Mouse (Mus musculus): ENCODE data around the gene Dbn1. TPM values are rescaled to one million over a fixed set of nuclear protein-coding genes. Genes with fewer than 3 reads are reported as not detected.

Gene Dbn1
- polyA plus RNA-seq, 1 experiment from 2014 or later = 43.0 TPM

- H3K4me1 ChIP-seq (ENCODE audit: insufficient read depth, low read depth, low read length) = peaks cover 6% of the 10 kb centered on the region; the same call in 1 of the 2 replicates
- ATAC-seq (no peak), DNase-seq (ENCODE audit: low spot score) (no peak)
- H3K27ac ChIP-seq (ENCODE audit: low read length) = no peak overlapping the region
- H3K4me3 ChIP-seq (ENCODE audit: low read depth, low read length) = no peak overlapping the region
- no peak overlapping the region for H3K9ac ChIP-seq (replicated peaks; ENCODE audit: low read depth)
- TF ChIP-seq CTCF (IDR thresholded peaks at IDR 0.05) (no peak), EP300 (IDR thresholded peaks at IDR 0.05) (no peak)
- H3K36me3 ChIP-seq (ENCODE audit: insufficient read depth, low read length) = no peaks in the 10 kb centered on the region
- WGBS = 40% methylated on average over 15 of the region's 15 CpGs
- H3K4me2 ChIP-seq (replicated peaks; ENCODE audit: low read depth, low read length) = no peak overlapping the region
- H3K9me3 ChIP-seq (ENCODE audit: low read length) = no peaks in the 10 kb centered on the region
- H3K27me3 ChIP-seq (replicated peaks; ENCODE audit: insufficient read depth, low read length) = peaks cover 9% of the 10 kb centered on the region
Measured at GRCm38 (mm10) chr13:55483593-55483992, 4.3 kb downstream of the Dbn1 start.

- H3K27ac ChIP-seq (ENCODE audit: low read length) = no peak overlapping the region
- no peaks in the 10 kb centered on the region for H3K36me3 ChIP-seq (ENCODE audit: insufficient read depth, low read length)
- ATAC-seq = peak; percentile 11
- no peak overlapping the region for H3K4me2 ChIP-seq (replicated peaks; ENCODE audit: low read depth, low read length)
- 23% methylated on average over 9 of the region's 9 CpGs for WGBS
- DNase-seq (ENCODE audit: low spot score) = no peak
- peaks cover 6% of the 10 kb centered on the region; the same call in 1 of the 2 replicates for H3K4me1 ChIP-seq (ENCODE audit: insufficient read depth, low read depth, low read length)
- H3K27me3 ChIP-seq (replicated peaks; ENCODE audit: insufficient read depth, low read length) = peaks cover 5% of the 10 kb centered on the region
- TF ChIP-seq EP300 (IDR thresholded peaks at IDR 0.05) (no peak), CTCF (IDR thresholded peaks at IDR 0.05) (no peak)
- H3K9ac ChIP-seq (replicated peaks; ENCODE audit: low read depth) = no peak overlapping the region
- no peak overlapping the region for H3K4me3 ChIP-seq (ENCODE audit: low read depth, low read length)
- no peaks in the 10 kb centered on the region for H3K9me3 ChIP-seq (ENCODE audit: low read length)
Measured at GRCm38 (mm10) chr13:55483071-55483470, 4.8 kb downstream of the Dbn1 start.

- Histone ChIP-seq H3K4me2 (replicated peaks; ENCODE audit: low read depth, low read length) (no peak overlapping the region), H3K4me1 (ENCODE audit: insufficient read depth, low read depth, low read length) (peaks cover 6% of the 10 kb centered on the region; the same call in 1 of the 2 replicates), H3K9me3 (ENCODE audit: low read length) (no peaks in the 10 kb centered on the region), H3K9ac (replicated peaks; ENCODE audit: low read depth) (no peak overlapping the region), H3K36me3 (ENCODE audit: insufficient read depth, low read length) (no peaks in the 10 kb centered on the region), H3K27ac (ENCODE audit: low read length) (0 out of 2 replicates have a peak overlapping the region, but pooled peaks have one; percentile 14), H3K27me3 (replicated peaks; ENCODE audit: insufficient read depth, low read length) (peaks cover 5% of the 10 kb centered on the region), H3K4me3 (ENCODE audit: low read depth, low read length) (no peak overlapping the region)
- peak; percentile 59 for DNase-seq (ENCODE audit: low spot score)
- WGBS = 57% methylated on average over 7 of the region's 7 CpGs
- ATAC-seq = peak; percentile 45
- no peak for TF ChIP-seq EP300 (IDR thresholded peaks at IDR 0.05)
- TF ChIP-seq CTCF (IDR thresholded peaks at IDR 0.05) = peak; percentile 30
Measured at GRCm38 (mm10) chr13:55482542-55482941, 5.4 kb downstream of the Dbn1 start.

- no peak for TF ChIP-seq CTCF (IDR thresholded peaks at IDR 0.05)
- no peak for TF ChIP-seq EP300 (IDR thresholded peaks at IDR 0.05)
- H3K4me1 ChIP-seq (ENCODE audit: insufficient read depth, low read depth, low read length) = no peaks in the 10 kb centered on the region; the same call in 1 of the 2 replicates
- no peaks in the 10 kb centered on the region for H3K9me3 ChIP-seq (ENCODE audit: low read length)
- DNase-seq (ENCODE audit: low spot score) (no peak), ATAC-seq (no peak)
- no peak overlapping the region for H3K4me2 ChIP-seq (replicated peaks; ENCODE audit: low read depth, low read length)
- H3K9ac ChIP-seq (replicated peaks; ENCODE audit: low read depth) = no peak overlapping the region
- H3K4me3 ChIP-seq (ENCODE audit: low read depth, low read length) = no peak overlapping the region
- H3K36me3 ChIP-seq (ENCODE audit: insufficient read depth, low read length) = no peaks in the 10 kb centered on the region
- H3K27me3 ChIP-seq (replicated peaks; ENCODE audit: insufficient read depth, low read length) = no peaks in the 10 kb centered on the region
- no peak overlapping the region for H3K27ac ChIP-seq (ENCODE audit: low read length)
Measured at GRCm38 (mm10) chr13:55479929-55480328, 8.0 kb downstream of the Dbn1 start.

GRCm38 (mm10) chr13:55479008-55479407 lies 8.9 kb downstream of the Dbn1 start:
- DNase-seq (ENCODE audit: low spot score) (peak; percentile 45), ATAC-seq (peak; percentile 52)
- peak overlapping the region; percentile 16; the same call in 1 of the 2 replicates for H3K27ac ChIP-seq (ENCODE audit: low read length)
- no peak overlapping the region for H3K4me2 ChIP-seq (replicated peaks; ENCODE audit: low read depth, low read length)
- no peak for TF ChIP-seq CTCF (IDR thresholded peaks at IDR 0.05)
- TF ChIP-seq EP300 (IDR thresholded peaks at IDR 0.05) = peak; percentile 71
- H3K9ac ChIP-seq (replicated peaks; ENCODE audit: low read depth) = no peak overlapping the region
- WGBS = 64% methylated on average over 7 of the region's 7 CpGs
- no peak overlapping the region for H3K4me3 ChIP-seq (ENCODE audit: low read depth, low read length)
- no peaks in the 10 kb centered on the region for H3K9me3 ChIP-seq (ENCODE audit: low read length)
- H3K27me3 ChIP-seq (replicated peaks; ENCODE audit: insufficient read depth, low read length) = no peaks in the 10 kb centered on the region
- no peaks in the 10 kb centered on the region for H3K36me3 ChIP-seq (ENCODE audit: insufficient read depth, low read length)
- H3K4me1 ChIP-seq (ENCODE audit: insufficient read depth, low read depth, low read length) = no peaks in the 10 kb centered on the region; the same call in 1 of the 2 replicates

- H3K4me2 ChIP-seq (replicated peaks; ENCODE audit: low read depth, low read length) = no peak overlapping the region
- DNase-seq (ENCODE audit: low spot score) (no peak), ATAC-seq (no peak)
- no peak for TF ChIP-seq EP300 (IDR thresholded peaks at IDR 0.05)
- TF ChIP-seq CTCF (IDR thresholded peaks at IDR 0.05) = peak; percentile 68
- H3K36me3 ChIP-seq (ENCODE audit: insufficient read depth, low read length) = no peaks in the 10 kb centered on the region
- H3K9me3 ChIP-seq (ENCODE audit: low read length) = no peaks in the 10 kb centered on the region
- H3K9ac ChIP-seq (replicated peaks; ENCODE audit: low read depth) = no peak overlapping the region
- H3K4me1 ChIP-seq (ENCODE audit: insufficient read depth, low read depth, low read length) = no peaks in the 10 kb centered on the region; the same call in 1 of the 2 replicates
- no peaks in the 10 kb centered on the region; the same call in 1 of the 2 replicates for H3K27me3 ChIP-seq (replicated peaks; ENCODE audit: insufficient read depth, low read length)
- no peak overlapping the region for H3K27ac ChIP-seq (ENCODE audit: low read length)
- WGBS = 55% methylated on average over 5 of the region's 5 CpGs
- H3K4me3 ChIP-seq (ENCODE audit: low read depth, low read length) = no peak overlapping the region
Measured at GRCm38 (mm10) chr13:55478036-55478435, 9.9 kb downstream of the Dbn1 start.

GRCm38 (mm10) chr13:55477492-55477891 lies 10.4 kb downstream of the Dbn1 start:
- no peaks in the 10 kb centered on the region; the same call in 1 of the 2 replicates for H3K4me1 ChIP-seq (ENCODE audit: insufficient read depth, low read depth, low read length)
- no peak overlapping the region for H3K4me2 ChIP-seq (replicated peaks; ENCODE audit: low read depth, low read length)
- no peak overlapping the region for H3K9ac ChIP-seq (replicated peaks; ENCODE audit: low read depth)
- 70% methylated on average over 16 of the region's 16 CpGs for WGBS
- no peak overlapping the region for H3K4me3 ChIP-seq (ENCODE audit: low read depth, low read length)
- H3K27me3 ChIP-seq (replicated peaks; ENCODE audit: insufficient read depth, low read length) = no peaks in the 10 kb centered on the region; the same call in 1 of the 2 replicates
- no peak for TF ChIP-seq CTCF (IDR thresholded peaks at IDR 0.05)
- no peak for TF ChIP-seq EP300 (IDR thresholded peaks at IDR 0.05)
- ATAC-seq (no peak), DNase-seq (ENCODE audit: low spot score) (no peak)
- H3K27ac ChIP-seq (ENCODE audit: low read length) = no peak overlapping the region
- H3K9me3 ChIP-seq (ENCODE audit: low read length) = no peaks in the 10 kb centered on the region
- no peaks in the 10 kb centered on the region for H3K36me3 ChIP-seq (ENCODE audit: insufficient read depth, low read length)
